ENCODE assay signal across 13 mouse cellular contexts in the genomic region with DNA sequence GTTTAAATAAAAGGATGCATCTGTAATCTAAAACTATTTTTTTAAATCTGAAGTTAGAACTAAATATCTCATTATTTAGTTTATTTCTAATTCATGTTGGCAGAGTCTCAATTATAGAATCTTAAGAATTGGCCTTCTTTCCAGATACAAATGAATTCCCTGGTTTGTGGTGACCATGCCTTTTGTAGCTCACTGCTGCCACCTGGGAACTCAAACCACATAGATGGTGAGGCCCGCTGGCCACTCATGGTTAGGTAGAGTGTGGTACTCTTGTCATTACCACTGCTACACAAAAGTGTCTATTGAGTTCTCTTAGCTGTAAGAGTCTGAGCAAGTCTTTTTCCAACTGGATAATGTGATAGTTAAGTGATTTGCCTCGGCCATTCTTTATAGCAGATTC. TPM values are rescaled to one million over a fixed set of nuclear protein-coding genes. Genes with fewer than 3 reads are reported as not detected.
DNase-seq lines count a peak whose midpoint lies in the region; ATAC-seq and TF ChIP-seq lines count a peak whose summit lies in the region.
"Had no signal": no experiment of that assay in that cellular context is flagged by ENCODE, and none has a peak within 500 bp of the region (broad histone marks: within the 10 kb centered on the region; RNA-seq: fewer than 3 reads in every experiment).

No protein-coding gene starts in this region.

- TF ChIP-seq EP300 in heart, postnatal 0 days (IDR thresholded peaks at IDR 0.05; ENCODE audit: low read depth) = no peak
- no peak for TF ChIP-seq EP300 in stomach, postnatal 0 days (optimal IDR thresholded peaks at IDR 0.05)

- H3K36me3 ChIP-seq in heart, postnatal 0 days (replicated peaks; ENCODE audit: control insufficient read depth, insufficient read depth, low read length) = no peaks in the 10 kb centered on the region
- no peaks in the 10 kb centered on the region for H3K36me3 ChIP-seq in heart, embryonic 10.5 days
- no peaks in the 10 kb centered on the region for H3K36me3 ChIP-seq in stomach, postnatal 0 days (ENCODE audit: control insufficient read depth, insufficient read depth, low read length)
- H3K36me3 ChIP-seq in forebrain, embryonic 16.5 days (ENCODE audit: control insufficient read depth, insufficient read depth) = no peaks in the 10 kb centered on the region
- H3K36me3 ChIP-seq: neural tube, embryonic 13.5 days; stomach, embryonic 15.5 days had no signal

- H3K27me3 ChIP-seq in heart, postnatal 0 days (ENCODE audit: control insufficient read depth, insufficient read depth, low read length) = no peaks in the 10 kb centered on the region
- H3K27me3 ChIP-seq in heart, embryonic 10.5 days (ENCODE audit: insufficient read depth, poor library complexity, severe bottlenecking) = no peaks in the 10 kb centered on the region
- H3K27me3 ChIP-seq in stomach, postnatal 0 days (ENCODE audit: control insufficient read depth, insufficient read depth, low read length) = no peaks in the 10 kb centered on the region
- no peaks in the 10 kb centered on the region for H3K27me3 ChIP-seq in forebrain, embryonic 16.5 days (replicated peaks; ENCODE audit: control insufficient read depth, insufficient read depth, low read length)
- H3K27me3 ChIP-seq: neural tube, embryonic 13.5 days; stomach, embryonic 15.5 days had no signal

- no peaks in the 10 kb centered on the region for H3K4me1 ChIP-seq in heart, postnatal 0 days (ENCODE audit: control insufficient read depth, insufficient read depth)
- H3K4me1 ChIP-seq in heart, embryonic 10.5 days = no peaks in the 10 kb centered on the region
- no peaks in the 10 kb centered on the region for H3K4me1 ChIP-seq in cortical plate, adult 2 months (ENCODE audit: control insufficient read depth, insufficient read depth, low read length)
- no peaks in the 10 kb centered on the region for H3K4me1 ChIP-seq in stomach, postnatal 0 days (replicated peaks; ENCODE audit: control insufficient read depth, insufficient read depth)
- no peaks in the 10 kb centered on the region for H3K4me1 ChIP-seq in forebrain, embryonic 16.5 days (replicated peaks; ENCODE audit: control insufficient read depth, insufficient read depth, low read length)
- H3K4me1 ChIP-seq: neural tube, embryonic 13.5 days; stomach, embryonic 15.5 days had no signal

- ATAC-seq in heart, postnatal 0 days (ENCODE audit: insufficient read depth, low read depth) = no peak
- ATAC-seq in stomach, postnatal 0 days (ENCODE audit: low FRiP score, low TSS enrichment) = no peak
- ATAC-seq in forebrain, embryonic 16.5 days = no peak

- H3K4me2 ChIP-seq in heart, postnatal 0 days (ENCODE audit: low read depth, low read length) = no peak overlapping the region
- H3K4me2 ChIP-seq in stomach, postnatal 0 days (replicated peaks; ENCODE audit: low read depth) = no peak overlapping the region
- H3K4me2 ChIP-seq in forebrain, embryonic 16.5 days (ENCODE audit: low read length) = no peak overlapping the region
- H3K4me2 ChIP-seq: neural tube, embryonic 13.5 days; stomach, embryonic 15.5 days had no signal

- no peak for DNase-seq in heart, postnatal 0 days (ENCODE audit: low spot score)
- DNase-seq in heart, embryonic 10.5 days (ENCODE audit: low spot score) = no peak
- peak; percentile 15 for DNase-seq in retina, embryonic 14.5 days (ENCODE audit: low spot score)
- no peak for DNase-seq in retina, postnatal 1 day
- DNase-seq in stomach, postnatal 0 days (ENCODE audit: low spot score) = no peak
- DNase-seq: gastrocnemius, postnatal 36 days had no signal

- no peak overlapping the region for H3K27ac ChIP-seq in heart, postnatal 0 days (ENCODE audit: low read depth)
- no peak overlapping the region for H3K27ac ChIP-seq in heart, embryonic 10.5 days
- H3K27ac ChIP-seq in cortical plate, adult 2 months (ENCODE audit: insufficient read depth, low read length) = no peak overlapping the region
- H3K27ac ChIP-seq in stomach, postnatal 0 days (replicated peaks) = no peak overlapping the region
- H3K27ac ChIP-seq in forebrain, embryonic 16.5 days (ENCODE audit: low read length) = no peak overlapping the region
- H3K27ac ChIP-seq: neural tube, embryonic 13.5 days; stomach, embryonic 15.5 days had no signal

- H3K4me3 ChIP-seq in heart, postnatal 0 days (ENCODE audit: low read depth, low read length) = no peak overlapping the region
- H3K4me3 ChIP-seq in heart, embryonic 10.5 days = no peak overlapping the region
- H3K4me3 ChIP-seq in cortical plate, adult 2 months (ENCODE audit: insufficient read depth, low read length) = no peak overlapping the region
- no peak overlapping the region for H3K4me3 ChIP-seq in stomach, postnatal 0 days (ENCODE audit: low read depth, low read length)
- H3K4me3 ChIP-seq in forebrain, embryonic 16.5 days (replicated peaks; ENCODE audit: low read length) = no peak overlapping the region
- H3K4me3 ChIP-seq: neural tube, embryonic 13.5 days; stomach, embryonic 15.5 days had no signal

- WGBS in heart, postnatal 0 days = 53% methylated on average over 2 of the region's 2 CpGs
- 68% methylated on average over 2 of the region's 2 CpGs for WGBS in heart, embryonic 10.5 days
- 76% methylated on average over 2 of the region's 2 CpGs for WGBS in stomach, postnatal 0 days
- 66% methylated on average over 2 of the region's 2 CpGs for WGBS in forebrain, embryonic 16.5 days

- no peaks in the 10 kb centered on the region for H3K9me3 ChIP-seq in heart, postnatal 0 days (replicated peaks; ENCODE audit: control insufficient read depth, low read length)
- no peaks in the 10 kb centered on the region for H3K9me3 ChIP-seq in heart, embryonic 10.5 days
- no peaks in the 10 kb centered on the region for H3K9me3 ChIP-seq in stomach, postnatal 0 days (ENCODE audit: control insufficient read depth, low read length)
- H3K9me3 ChIP-seq in forebrain, embryonic 16.5 days (ENCODE audit: control insufficient read depth, low read length) = no peaks in the 10 kb centered on the region
- H3K9me3 ChIP-seq: neural tube, embryonic 13.5 days; stomach, embryonic 15.5 days had no signal

- no peak for TF ChIP-seq POLR2A in cortical plate, adult 2 months (IDR thresholded peaks at IDR 0.05; ENCODE audit: extremely low read depth, insufficient read depth, low read length)

- TF ChIP-seq CTCF in heart, postnatal 0 days (IDR thresholded peaks at IDR 0.05; ENCODE audit: low read depth) = peak; percentile 44
- peak; percentile 38; the same call in 1 of the 2 replicates for TF ChIP-seq CTCF in cortical plate, adult 2 months (IDR thresholded peaks at IDR 0.05; ENCODE audit: extremely low read depth, insufficient read depth, low read length)
- peak; percentile 53 for TF ChIP-seq CTCF in stomach, postnatal 0 days (IDR thresholded peaks at IDR 0.05; ENCODE audit: low read depth)

- H3K9ac ChIP-seq in heart, postnatal 0 days (replicated peaks; ENCODE audit: low read depth, low read length) = no peak overlapping the region
- no peak overlapping the region for H3K9ac ChIP-seq in stomach, postnatal 0 days (ENCODE audit: low read length)
- H3K9ac ChIP-seq in forebrain, embryonic 16.5 days (replicated peaks; ENCODE audit: low read depth, low read length) = no peak overlapping the region
- H3K9ac ChIP-seq: neural tube, embryonic 13.5 days; stomach, embryonic 15.5 days had no signal

RNA-seq across cellular contexts. Expression of a gene that starts 45.4 kb away (rescaled TPM):
- not detected in 2 replicates for total RNA-seq in heart, postnatal 0 days (2014; rRNA removed; ENCODE audit: low replicate concordance)
- polyA plus RNA-seq in heart, postnatal 0 days (2015; fragmentation: Nextera tagmentation; extraction: Ambion mirVana) = not detected in 2 replicates
- not detected in 2 replicates for polyA plus RNA-seq in heart, embryonic 10.5 days (2016; fragmentation: Nextera tagmentation; extraction: Ambion mirVana)
- not detected in 2 replicates for polyA plus RNA-seq in cortical plate, adult 2 months (2012; rRNA removed)
- not detected in 2 replicates for polyA plus RNA-seq in stomach, postnatal 0 days (2015; fragmentation: Nextera tagmentation; extraction: Ambion mirVana)
- polyA plus RNA-seq in forebrain, embryonic 16.5 days (2015; fragmentation: Nextera tagmentation; extraction: Ambion mirVana) = not detected in 2 replicates
- total RNA-seq: gastrocnemius, postnatal 36 days; layer of hippocampus, adult 18-20 months had no signal
- polyA plus RNA-seq: embryonic facial prominence, embryonic 11.5 days; liver, embryonic 16.5 days; neural tube, embryonic 13.5 days; stomach, embryonic 15.5 days had no signal
